Mouse (Mus musculus) testis, adult 2 months (tissue): ENCODE results near the gene Serpinb11.

Source experiments
- CTCF ChIP-seq: fragments of 200-500 bp; IDR thresholded peaks from 2 replicates; pipeline ENCODE4 v1.5.1; 2012; ENCODE audit warnings: low read depth, mild to moderate bottlenecking, inconsistent platforms, low read length, moderate library complexity; ENCODE audit not compliant: control insufficient read depth, insufficient read depth, insufficient replicate concordance
- POLR2A ChIP-seq: fragments of 200-500 bp; IDR thresholded peaks from 2 replicates; pipeline ENCODE4 v1.6.1; 2012; ENCODE audit warnings: low read depth, mild to moderate bottlenecking, inconsistent platforms, low read length, moderate library complexity; ENCODE audit not compliant: control insufficient read depth

DNA sequence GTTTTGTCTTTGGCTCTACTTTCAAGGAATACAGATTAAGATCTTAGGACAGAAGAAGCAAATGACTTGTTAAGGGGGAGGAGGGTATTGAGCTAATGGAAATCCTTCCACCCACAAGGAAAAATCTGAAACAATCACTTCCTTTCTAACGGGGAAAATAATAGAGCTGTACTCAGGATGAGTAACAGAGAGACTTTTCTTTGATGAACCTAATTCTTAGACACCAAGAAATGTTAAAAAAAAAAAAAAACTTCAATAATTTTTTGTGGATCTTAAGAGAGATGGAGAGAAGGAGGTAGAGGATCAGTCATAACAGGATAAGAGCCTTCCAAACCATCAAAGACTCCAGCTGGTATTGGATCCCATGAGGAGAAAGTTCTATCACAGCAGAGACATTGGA lies at the start of gene Serpinb11:
- TF ChIP-seq CTCF, result no peak
- no peak for TF ChIP-seq POLR2A
